Mouse (Mus musculus): Measurements from ENCODE around the gene Ggnbp2.

- TF ChIP-seq CTCF (conservative IDR thresholded peaks at IDR 0.05; ENCODE audit: insufficient read depth, insufficient read length, low read depth, low read length): no peak
- no peak for TF ChIP-seq POLR2A (IDR thresholded peaks at IDR 0.05; ENCODE audit: low read depth, low read length)
Measured at GRCm38 (mm10) chr11:84826185-84826584, 44.4 kb downstream of the Ggnbp2 start.

All from kidney, adult 2 months (tissue).